Mouse (Mus musculus) forebrain, postnatal 0 days (tissue): ENCODE results near the gene Chst11. TPM values are rescaled to one million over a fixed set of nuclear protein-coding genes. Genes with fewer than 3 reads are reported as not detected.
A peak's percentile ranks its signal among the peaks of the same experiment; 100 is the strongest.

Experiments used
- ATAC-seq: fragments of 200-750 bp; cut with Nextera tagmentation; 2 replicates; pipeline ENCODE4 v1.8.0; 2017; ENCODE audit warnings: mild to moderate bottlenecking, moderate library complexity
- DNase-seq: peaks from one replicate; pipeline ENCODE4 v3.0.0-alpha.2; 2015
- H3K27ac ChIP-seq: fragments of 300-500 bp; sonication (generic); 2 replicates; pipeline ENCODE4 v1.5.1; 2014; ENCODE audit warnings: low read depth, mild to moderate bottlenecking, antibody characterized with exemption, low read length, moderate library complexity, mixed read lengths
- H3K27me3 ChIP-seq: fragments of 300-500 bp; sonication (generic); 2 replicates; pipeline ENCODE4 v1.6.1; 2014; ENCODE audit warnings: mild to moderate bottlenecking, low read length, mixed read lengths; ENCODE audit not compliant: insufficient read depth
- H3K36me3 ChIP-seq: fragments of 300-500 bp; sonication (generic); 2 replicates; pipeline ENCODE4 v1.6.1; 2014; ENCODE audit warnings: mild to moderate bottlenecking, moderate library complexity; ENCODE audit not compliant: insufficient read depth
- H3K4me1 ChIP-seq: fragments of 300-500 bp; sonication (generic); 2 replicates; pipeline ENCODE4 v1.6.1; 2014; ENCODE audit warnings: antibody characterized with exemption; ENCODE audit not compliant: insufficient read depth
- H3K4me2 ChIP-seq: fragments of 300-500 bp; sonication (generic); 2 replicates; pipeline ENCODE4 v1.6.1; 2014; ENCODE audit warnings: low read depth, mild to moderate bottlenecking, moderate library complexity
- H3K4me3 ChIP-seq: fragments of 300-500 bp; sonication (generic); 2 replicates; pipeline ENCODE4 v1.5.1; 2014; ENCODE audit warnings: low read depth, low read length, mixed read lengths
- H3K9ac ChIP-seq: fragments of 300-500 bp; sonication (generic); 2 replicates; pipeline ENCODE4 v1.6.1; 2014; ENCODE audit warnings: mild to moderate bottlenecking
- H3K9me3 ChIP-seq: fragments of 300-500 bp; sonication (generic); 2 replicates; pipeline ENCODE4 v1.6.1; 2016; ENCODE audit warnings: low read length
- CTCF ChIP-seq: sonication (generic); IDR thresholded peaks from 2 replicates; pipeline ENCODE4 v1.5.1; 2016; ENCODE audit warnings: antibody characterized with exemption, control low read depth, low read depth
- WGBS: fragments of 180-500 bp; shearing (Covaris S2); extraction: QIAGEN DNeasy Blood & Tissue Kit; methylation state at CpG from one replicate; pipeline ENCODE4 v1.1.7; 2014; 5-methylcytosine and 5-hydroxymethylcytosine counted together
- polyA plus RNA-seq: library from polyadenylated mRNA; unstranded; fragments of >200 nt; fragmentation: Nextera tagmentation; extraction: Ambion mirVana; gene quantifications from 2 replicates; pipeline ENCODE4 v1.2.1, GENCODE M21; 2015
- total RNA-seq: library from RNA; depleted of rRNA; stranded (reverse); fragments of >200 nt; gene quantifications from 2 replicates; pipeline ENCODE4 v1.2.3, GENCODE M21; 2014

Chst11 gene
- total and polyA plus RNA-seq, 2 experiments from 2014 or later: 2.9 to 20.8 TPM

DNA sequence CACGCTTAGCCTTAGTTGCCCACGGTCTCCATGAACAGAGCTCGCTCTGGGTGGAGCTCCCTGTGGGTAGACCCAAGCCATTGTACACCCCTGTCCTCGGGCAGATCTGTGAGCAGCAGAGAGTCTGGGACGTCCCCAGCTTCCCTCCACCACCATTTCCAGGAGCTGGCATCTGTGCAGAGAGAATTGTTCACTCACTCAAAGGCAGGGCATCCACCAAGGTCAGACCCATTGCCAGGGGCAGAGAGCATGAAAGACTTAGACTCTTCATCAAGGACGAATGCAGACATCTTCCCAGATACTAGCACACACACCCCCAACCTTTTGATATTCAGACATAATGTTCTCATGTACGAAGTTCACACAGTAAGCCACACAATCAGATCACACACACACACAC, 216.2 kb downstream of the Chst11 start:
- H3K4me3 ChIP-seq: no peak overlapping the region
- DNase-seq (no peak), ATAC-seq (no peak)
- TF ChIP-seq CTCF: no peak
- H3K9me3 ChIP-seq: no peaks in the 10 kb centered on the region
- H3K27me3 ChIP-seq: no peaks in the 10 kb centered on the region
- H3K27ac ChIP-seq: no peak overlapping the region
- no peak overlapping the region for H3K9ac ChIP-seq
- H3K4me1 ChIP-seq: no peaks in the 10 kb centered on the region
- WGBS: 85% methylated on average over 7 of the region's 7 CpGs
- H3K36me3 ChIP-seq: no peaks in the 10 kb centered on the region
- no peak overlapping the region for H3K4me2 ChIP-seq

DNA sequence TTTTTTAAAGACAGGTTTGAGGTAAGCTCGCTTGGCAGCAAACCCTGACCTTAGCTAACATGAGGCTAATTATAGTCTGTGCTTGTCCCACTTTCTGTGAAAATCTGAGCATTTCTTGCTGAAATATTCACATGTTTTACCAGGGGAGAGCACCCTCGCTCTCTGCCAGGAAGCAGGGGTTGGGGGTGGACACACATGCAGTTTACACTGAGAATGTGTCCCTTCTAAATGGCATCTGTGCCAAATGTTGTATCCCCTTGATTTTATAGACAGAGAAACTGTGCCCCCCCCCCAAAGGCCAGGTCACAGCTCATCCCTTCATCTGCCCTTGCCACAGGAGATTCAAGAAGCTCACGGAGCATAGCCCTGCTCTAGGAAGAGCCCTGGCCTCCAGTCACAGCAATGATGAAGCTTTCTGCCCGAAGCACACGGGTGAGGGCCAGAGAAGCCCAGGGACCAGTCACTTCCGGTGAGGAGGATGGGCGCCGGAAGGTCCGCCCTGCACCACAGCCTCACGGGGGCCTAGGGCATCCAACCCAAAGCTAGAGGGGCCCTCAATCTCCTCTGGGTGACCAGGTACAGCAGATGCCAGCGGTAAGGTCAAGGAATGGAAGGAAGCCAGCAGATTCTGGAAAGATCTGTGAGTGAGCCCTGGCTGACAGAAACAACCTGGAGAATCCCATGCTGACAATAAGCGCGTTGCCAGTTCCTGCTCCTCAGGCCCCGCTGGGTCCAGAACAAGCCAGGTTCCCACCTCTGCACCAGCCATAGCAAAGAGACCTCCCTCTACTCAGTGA, 217.8 kb downstream of the Chst11 start:
- Histone ChIP-seq H3K4me1 (no peaks in the 10 kb centered on the region), H3K9ac (no peak overlapping the region), H3K9me3 (no peaks in the 10 kb centered on the region), H3K27ac (no peak overlapping the region), H3K4me2 (no peak overlapping the region), H3K4me3 (no peak overlapping the region), H3K36me3 (no peaks in the 10 kb centered on the region), H3K27me3 (no peaks in the 10 kb centered on the region)
- DNase-seq: no peak
- no peak for ATAC-seq
- WGBS: 86% methylated on average over 14 of the region's 14 CpGs
- TF ChIP-seq CTCF: no peak

DNA sequence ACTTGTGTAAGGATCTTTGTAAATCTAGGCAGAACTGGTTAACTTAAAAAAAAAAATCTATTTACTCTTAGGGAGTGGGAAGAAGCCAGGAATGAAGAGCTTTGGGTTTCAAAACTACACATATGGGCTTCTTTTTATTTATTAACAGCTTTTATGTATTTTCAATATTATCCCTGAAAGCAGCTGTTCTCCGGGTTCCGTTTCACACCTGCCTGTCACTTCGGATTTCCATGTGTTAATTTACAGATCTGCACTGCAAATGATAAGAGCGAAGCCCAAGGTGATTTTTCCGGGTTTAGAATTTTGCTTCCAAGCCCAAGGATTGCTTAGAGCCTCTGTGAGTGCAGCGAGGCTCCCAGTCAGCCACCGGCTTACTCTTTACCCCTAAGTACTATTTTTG, 223.1 kb downstream of the Chst11 start:
- TF ChIP-seq CTCF: no peak
- DNase-seq (no peak), ATAC-seq (no peak)

DNA sequence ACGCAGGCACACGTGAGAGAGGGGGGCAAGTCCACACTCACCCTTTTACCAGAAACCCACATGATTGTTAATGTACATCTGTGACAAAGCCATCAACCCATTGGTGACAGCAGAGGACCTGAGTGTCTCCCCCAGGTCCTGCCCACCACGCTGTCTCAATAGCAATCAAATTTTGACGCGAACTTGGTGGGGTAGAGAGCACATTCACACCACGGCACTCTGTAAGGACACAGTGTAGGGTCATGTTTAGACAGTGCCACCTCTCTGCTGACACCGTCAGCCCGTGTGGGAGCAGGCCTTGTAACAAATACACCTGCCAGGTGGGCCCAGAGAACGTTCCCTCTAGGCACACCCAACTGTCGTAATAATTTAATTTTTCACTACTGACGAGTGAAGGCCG, 224.1 kb downstream of the Chst11 start:
- no peak overlapping the region for H3K4me2 ChIP-seq
- H3K27ac ChIP-seq: no peak overlapping the region
- no peak overlapping the region for H3K9ac ChIP-seq
- WGBS: 71% methylated on average over 12 of the region's 12 CpGs
- TF ChIP-seq CTCF: no peak
- no peaks in the 10 kb centered on the region for H3K36me3 ChIP-seq
- H3K4me3 ChIP-seq: no peak overlapping the region
- no peak for DNase-seq
- ATAC-seq: no peak
- H3K9me3 ChIP-seq: no peaks in the 10 kb centered on the region
- H3K4me1 ChIP-seq: peaks cover 4% of the 10 kb centered on the region; the same call in 1 of the 2 replicates
- no peaks in the 10 kb centered on the region for H3K27me3 ChIP-seq

More for the DNA sequence above, 223.1 kb downstream of the Chst11 start:
- H3K27me3 ChIP-seq: no peaks in the 10 kb centered on the region
- H3K9me3 ChIP-seq: no peaks in the 10 kb centered on the region
- H3K4me2 ChIP-seq: no peak overlapping the region
- peaks cover 4% of the 10 kb centered on the region; the same call in 1 of the 2 replicates for H3K4me1 ChIP-seq
- H3K27ac ChIP-seq: no peak overlapping the region
- H3K4me3 ChIP-seq: no peak overlapping the region
- 53% methylated on average over 7 of the region's 7 CpGs for WGBS
- H3K9ac ChIP-seq: no peak overlapping the region
- H3K36me3 ChIP-seq: no peaks in the 10 kb centered on the region

DNA sequence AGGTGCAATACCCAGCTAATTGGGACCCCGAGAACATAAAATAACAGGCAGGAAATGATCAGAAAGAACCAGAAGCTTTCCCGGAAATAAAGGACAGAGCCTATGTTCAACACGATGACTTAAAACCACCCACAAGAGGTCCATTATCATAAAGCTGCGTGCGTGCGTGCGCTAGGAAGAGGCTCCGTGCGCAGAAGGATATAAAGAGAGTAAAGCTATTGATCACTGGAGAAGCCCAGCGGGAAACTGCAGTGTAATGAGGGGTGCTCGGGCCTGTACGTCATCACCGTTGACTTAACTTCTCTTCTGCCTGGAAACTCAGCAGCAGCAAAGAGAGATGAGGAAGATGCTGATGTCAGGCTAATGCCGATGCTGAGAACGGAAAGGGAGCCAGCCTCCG, 224.8 kb downstream of the Chst11 start:
- ATAC-seq (peak; percentile 42; the same call in 1 of the 2 replicates), DNase-seq (no peak)
- Histone ChIP-seq H3K4me3 (no peak overlapping the region), H3K27me3 (no peaks in the 10 kb centered on the region), H3K9ac (no peak overlapping the region), H3K4me1 (peaks cover 4% of the 10 kb centered on the region; the same call in 1 of the 2 replicates), H3K4me2 (0 out of 2 replicates have a peak overlapping the region, but pooled peaks have one; percentile 21), H3K36me3 (no peaks in the 10 kb centered on the region), H3K9me3 (no peaks in the 10 kb centered on the region), H3K27ac (no peak overlapping the region)
- 33% methylated on average over 16 of the region's 16 CpGs for WGBS
- TF ChIP-seq CTCF: no peak

DNA sequence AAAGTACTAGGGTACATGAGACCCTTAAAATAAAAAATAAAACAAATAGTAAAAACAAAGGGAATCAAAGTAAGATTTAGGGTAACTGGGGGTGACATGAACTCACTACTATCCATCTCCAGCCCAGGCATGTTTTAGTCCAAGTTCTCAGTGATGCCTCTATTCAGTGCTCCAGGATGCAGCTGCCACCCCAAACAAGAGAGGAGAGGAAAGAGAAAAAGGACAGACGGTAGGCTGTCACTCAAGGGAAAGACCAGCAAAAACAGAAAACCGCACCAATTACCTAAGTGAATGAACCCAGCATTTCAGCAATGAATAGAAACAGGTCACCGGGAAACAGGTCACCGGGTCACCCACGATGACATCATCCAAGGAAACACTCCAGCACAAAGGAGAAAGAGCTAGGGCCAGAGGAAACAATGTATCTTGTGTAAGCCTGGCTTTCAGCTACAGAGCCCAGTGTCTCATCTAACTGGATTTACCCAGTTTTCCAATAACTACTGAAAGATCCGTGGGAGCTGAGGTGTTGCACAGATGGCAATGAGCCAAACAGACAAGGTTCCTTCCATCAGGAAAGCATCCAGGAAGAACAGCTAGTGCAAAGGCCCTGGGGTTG, 225.8 kb downstream of the Chst11 start:
- Histone ChIP-seq H3K4me1 (peaks cover 4% of the 10 kb centered on the region; the same call in 1 of the 2 replicates), H3K4me3 (no peak overlapping the region), H3K9ac (no peak overlapping the region), H3K27me3 (no peaks in the 10 kb centered on the region), H3K9me3 (no peaks in the 10 kb centered on the region), H3K27ac (no peak overlapping the region), H3K36me3 (no peaks in the 10 kb centered on the region), H3K4me2 (no peak overlapping the region)
- TF ChIP-seq CTCF: no peak
- DNase-seq (no peak), ATAC-seq (peak; percentile 25; the same call in 1 of the 2 replicates)
- 14% methylated on average over 6 of the region's 6 CpGs for WGBS

DNA sequence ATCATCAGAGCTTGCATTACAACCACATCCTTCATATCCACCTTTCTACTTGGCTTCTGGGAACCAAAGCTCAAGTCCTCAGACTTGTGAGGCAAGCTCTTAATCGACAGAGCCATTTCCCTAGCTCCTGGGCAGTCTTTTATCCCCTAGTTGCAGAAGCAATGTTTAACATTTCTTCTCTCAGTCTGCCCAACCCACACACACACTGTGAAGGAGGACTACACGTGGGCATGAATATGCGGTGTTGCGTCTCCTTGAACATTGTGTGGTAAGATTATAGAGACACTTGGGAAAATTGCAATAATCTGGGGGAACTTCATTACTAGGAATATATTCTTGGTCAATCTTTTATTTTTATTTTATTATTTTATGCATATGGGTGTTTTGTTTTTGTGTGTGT, 227.3 kb downstream of the Chst11 start:
- Histone ChIP-seq H3K4me1 (peaks cover 4% of the 10 kb centered on the region; the same call in 1 of the 2 replicates), H3K4me3 (no peak overlapping the region), H3K9me3 (no peaks in the 10 kb centered on the region), H3K4me2 (no peak overlapping the region), H3K27ac (no peak overlapping the region), H3K36me3 (no peaks in the 10 kb centered on the region), H3K9ac (no peak overlapping the region), H3K27me3 (no peaks in the 10 kb centered on the region)
- 93% methylated on average over 4 of the region's 4 CpGs for WGBS
- no peak for TF ChIP-seq CTCF
- DNase-seq (no peak), ATAC-seq (no peak)
